Mouse (Mus musculus) limb, embryonic 11.5 days (tissue): ENCODE measurements at regions not wholly inside any gene's neighbourhood (a gene's known extent, or its start where the extent isn't known, plus 50 kb on each side); places are given as distances from the start of the nearest gene placed in this dataset.
"Not testable (repeated sequence)": the region's sequence is repeated elsewhere in the genome, so short reads cannot be mapped to it uniquely, and the experiment has no call there.

Source experiments
- ATAC-seq: fragments of 200-750 bp; cut with Nextera tagmentation; 2 replicates; pipeline ENCODE4 v1.8.0; 2017; ENCODE audit warnings: low read depth; ENCODE audit not compliant: insufficient number of reproducible peaks, low FRiP score, low TSS enrichment
- DNase-seq: peaks from one replicate; pipeline ENCODE4 v3.0.0-alpha.2; 2015; ENCODE audit warnings: low spot score
- H3K27ac ChIP-seq: fragments of 300-500 bp; sonication (generic); replicated peaks from 2 replicates; pipeline ENCODE4 v1.5.1; 2014; ENCODE audit warnings: low read depth, mild to moderate bottlenecking, low read length
- H3K27me3 ChIP-seq: fragments of 300-500 bp; sonication (generic); 2 replicates; pipeline ENCODE4 v1.6.1; 2014; ENCODE audit warnings: mild to moderate bottlenecking, low read length, mixed read lengths; ENCODE audit not compliant: control insufficient read depth, insufficient read depth
- H3K36me3 ChIP-seq: fragments of 300-500 bp; sonication (generic); 2 replicates; pipeline ENCODE4 v1.6.1; 2014; ENCODE audit warnings: mild to moderate bottlenecking, low read length, moderate library complexity, mixed read lengths; ENCODE audit not compliant: control insufficient read depth, insufficient read depth
- H3K4me1 ChIP-seq: fragments of 300-500 bp; sonication (generic); 2 replicates; pipeline ENCODE4 v1.6.1; 2014; ENCODE audit warnings: low read length, mixed read lengths; ENCODE audit not compliant: control insufficient read depth, insufficient read depth
- H3K4me2 ChIP-seq: fragments of 300-500 bp; sonication (generic); 2 replicates; pipeline ENCODE4 v1.6.1; 2014; ENCODE audit warnings: low read depth, mild to moderate bottlenecking, moderate library complexity; ENCODE audit not compliant: severe bottlenecking
- H3K4me3 ChIP-seq: fragments of 300-500 bp; sonication (generic); 2 replicates; pipeline ENCODE4 v1.5.1; 2014; ENCODE audit warnings: low read depth, low read length
- H3K9ac ChIP-seq: fragments of 300-500 bp; sonication (generic); 2 replicates; pipeline ENCODE4 v1.6.1; 2014; ENCODE audit warnings: mild to moderate bottlenecking, low read length
- H3K9me3 ChIP-seq: fragments of 300-500 bp; sonication (generic); 2 replicates; pipeline ENCODE4 v1.6.1; 2016; ENCODE audit warnings: low read length; ENCODE audit not compliant: control insufficient read depth
- WGBS: fragments of 180-500 bp; shearing (Covaris S2); extraction: QIAGEN DNeasy Blood & Tissue Kit; methylation state at CpG from one replicate; pipeline ENCODE4 v1.1.7; 2014; 5-methylcytosine and 5-hydroxymethylcytosine counted together

- H3K9me3 ChIP-seq = no peaks in the 10 kb centered on the region
Measured at GRCm38 (mm10) chr7:73688451-73688850, 51.7 kb upstream of the Fam174b start.

GRCm38 (mm10) chr7:73686245-73686644 lies 53.9 kb upstream of the Fam174b start:
- not testable (repeated sequence) for ATAC-seq, H3K36me3 ChIP-seq, DNase-seq, H3K27ac ChIP-seq, H3K27me3 ChIP-seq, H3K4me3 ChIP-seq, H3K4me1 ChIP-seq, H3K9me3 ChIP-seq, H3K9ac ChIP-seq, H3K4me2 ChIP-seq
- WGBS = 89% methylated on average over 15 of the region's 17 CpGs

More at GRCm38 (mm10) chr7:73688451-73688850, 51.7 kb upstream of the Fam174b start:
- Histone ChIP-seq H3K4me3 (no peak overlapping the region), H3K36me3 (no peaks in the 10 kb centered on the region), H3K9ac (no peak overlapping the region), H3K27me3 (no peaks in the 10 kb centered on the region), H3K4me2 (no peak overlapping the region), H3K27ac (no peak overlapping the region), H3K4me1 (no peaks in the 10 kb centered on the region)
- ATAC-seq (no peak), DNase-seq (no peak)
- WGBS = 87% methylated on average over 7 of the region's 7 CpGs

- Histone ChIP-seq H3K36me3 (no peaks in the 10 kb centered on the region), H3K4me1 (no peaks in the 10 kb centered on the region), H3K9me3 (no peaks in the 10 kb centered on the region), H3K27me3 (no peaks in the 10 kb centered on the region), H3K4me2 (no peak overlapping the region), H3K27ac (no peak overlapping the region), H3K4me3 (no peak overlapping the region), H3K9ac (no peak overlapping the region)
- WGBS = 88% methylated on average over 5 of the region's 5 CpGs
- no peak for DNase-seq
- ATAC-seq = no peak
Measured at GRCm38 (mm10) chr7:73682756-73683155, 57.3 kb upstream of the Fam174b start.

- Histone ChIP-seq H3K36me3 (no peaks in the 10 kb centered on the region), H3K4me3 (no peak overlapping the region), H3K27me3 (no peaks in the 10 kb centered on the region), H3K9me3 (no peaks in the 10 kb centered on the region), H3K4me2 (no peak overlapping the region), H3K27ac (no peak overlapping the region), H3K9ac (no peak overlapping the region), H3K4me1 (no peaks in the 10 kb centered on the region)
- ATAC-seq = no peak
- 48% methylated on average over 4 of the region's 4 CpGs for WGBS
- no peak for DNase-seq
Measured at GRCm38 (mm10) chr7:73670598-73670997, 69.5 kb upstream of the Fam174b start.

- no peak for DNase-seq
- Histone ChIP-seq H3K36me3 (no peaks in the 10 kb centered on the region), H3K9me3 (no peaks in the 10 kb centered on the region), H3K27me3 (no peaks in the 10 kb centered on the region), H3K4me1 (no peaks in the 10 kb centered on the region), H3K4me2 (no peak overlapping the region), H3K9ac (no peak overlapping the region), H3K27ac (no peak overlapping the region), H3K4me3 (no peak overlapping the region)
- WGBS = 68% methylated on average over 2 of the region's 2 CpGs
- ATAC-seq = no peak
Measured at GRCm38 (mm10) chr7:73668791-73669190, 71.3 kb upstream of the Fam174b start.

- no peaks in the 10 kb centered on the region for H3K27me3 ChIP-seq
- ATAC-seq (no peak), DNase-seq (no peak)
- no peak overlapping the region for H3K27ac ChIP-seq
- WGBS = 83% methylated on average over 14 of the region's 14 CpGs
- no peaks in the 10 kb centered on the region for H3K4me1 ChIP-seq
- no peaks in the 10 kb centered on the region for H3K9me3 ChIP-seq
- no peak overlapping the region for H3K4me3 ChIP-seq
- H3K36me3 ChIP-seq = no peaks in the 10 kb centered on the region
- no peak overlapping the region for H3K4me2 ChIP-seq
- H3K9ac ChIP-seq = no peak overlapping the region
Measured at GRCm38 (mm10) chr7:73666921-73667675, 73.0 kb upstream of the Fam174b start.

GRCm38 (mm10) chr7:73664962-73665361 lies 75.1 kb upstream of the Fam174b start:
- Histone ChIP-seq H3K36me3 (no peaks in the 10 kb centered on the region), H3K4me1 (no peaks in the 10 kb centered on the region), H3K4me3 (no peak overlapping the region), H3K9me3 (no peaks in the 10 kb centered on the region), H3K27me3 (no peaks in the 10 kb centered on the region), H3K9ac (no peak overlapping the region), H3K4me2 (no peak overlapping the region), H3K27ac (no peak overlapping the region)
- no peak for ATAC-seq
- WGBS = 76% methylated on average over 6 of the region's 6 CpGs
- no peak for DNase-seq

GRCm38 (mm10) chr7:73662536-73662935 lies 77.6 kb upstream of the Fam174b start:
- H3K9me3 ChIP-seq = no peaks in the 10 kb centered on the region
- H3K27ac ChIP-seq = no peak overlapping the region
- H3K9ac ChIP-seq = no peak overlapping the region
- whole genome bisulfite sequencing = 82% methylated on average over 9 of the region's 9 CpGs
- DNase-seq = no peak
- H3K36me3 ChIP-seq = no peaks in the 10 kb centered on the region
- H3K27me3 ChIP-seq = no peaks in the 10 kb centered on the region
- H3K4me2 ChIP-seq = no peak overlapping the region
- ATAC-seq = no peak
- H3K4me1 ChIP-seq = no peaks in the 10 kb centered on the region
- no peak overlapping the region for H3K4me3 ChIP-seq

GRCm38 (mm10) chr7:73661901-73662300 lies 78.2 kb upstream of the Fam174b start:
- Histone ChIP-seq H3K4me3 (no peak overlapping the region), H3K27me3 (no peaks in the 10 kb centered on the region), H3K27ac (no peak overlapping the region), H3K4me1 (no peaks in the 10 kb centered on the region), H3K9me3 (no peaks in the 10 kb centered on the region), H3K4me2 (no peak overlapping the region), H3K36me3 (no peaks in the 10 kb centered on the region), H3K9ac (no peak overlapping the region)
- 77% methylated on average over 3 of the region's 3 CpGs for WGBS
- no peak for DNase-seq
- no peak for ATAC-seq
